Mouse (Mus musculus): ENCODE data around the gene Fam234a. TPM values are rescaled to one million over a fixed set of nuclear protein-coding genes. Genes with fewer than 3 reads are reported as not detected.
"Not testable (repeated sequence)": the region's sequence is repeated elsewhere in the genome, so short reads cannot be mapped to it uniquely, and the experiment has no call there.

The Fam234a gene
- polyA plus RNA-seq, 1 experiment, result 24.3 TPM

DNA sequence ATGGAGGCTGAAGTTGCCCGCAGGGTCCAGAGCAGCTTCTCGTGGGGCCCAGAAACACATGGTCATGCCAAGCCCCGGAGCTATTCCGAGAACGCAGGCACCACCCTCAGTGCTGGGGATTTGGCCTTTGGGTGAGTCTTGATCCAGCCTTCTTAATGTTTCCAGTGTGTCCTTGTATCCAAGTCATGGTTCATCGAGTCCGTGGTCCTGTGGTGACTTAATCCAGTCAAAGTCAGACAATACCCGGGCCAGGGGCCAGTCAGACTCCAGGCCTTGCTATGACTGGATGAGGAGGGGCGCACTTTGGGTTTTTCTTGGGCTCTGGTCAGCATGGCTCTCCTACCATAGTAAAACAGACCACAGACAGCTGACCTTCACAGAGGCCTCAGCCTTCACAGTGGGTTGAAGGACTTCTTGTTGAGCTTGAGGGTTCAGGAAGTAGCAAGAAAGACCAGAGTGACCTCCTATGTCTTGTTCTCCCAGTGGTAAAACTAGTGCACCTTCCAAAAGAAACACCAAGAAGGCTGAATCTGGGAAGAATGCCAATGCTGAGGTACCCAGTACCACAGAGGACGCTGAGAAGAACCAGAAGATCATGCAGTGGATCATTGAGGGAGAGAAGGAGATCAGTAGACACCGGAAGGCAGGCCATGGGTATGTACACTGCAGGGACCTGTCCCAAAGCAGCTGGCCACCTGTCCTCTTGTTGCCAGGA lies 55.8 kb downstream of the Fam234a start:
- Histone ChIP-seq H3K27ac (ENCODE audit: control insufficient read depth, insufficient read depth, low read length) (no peak overlapping the region), H3K27me3 (ENCODE audit: control insufficient read depth, insufficient read depth, low read length) (no peaks in the 10 kb centered on the region), H3K4me1 (replicated peaks; ENCODE audit: control insufficient read depth, insufficient read depth, low read length) (no peaks in the 10 kb centered on the region), H3K4me3 (ENCODE audit: control insufficient read depth, insufficient read depth, low read length) (no peak overlapping the region), H3K36me3 (ENCODE audit: control insufficient read depth, insufficient read depth, low read length) (peaks cover 88% of the 10 kb centered on the region)
- TF ChIP-seq CTCF (IDR thresholded peaks at IDR 0.05; ENCODE audit: borderline replicate concordance, control insufficient read depth, extremely low read depth, insufficient read depth, low read length, poor library complexity), result no peak
- no peak for TF ChIP-seq POLR2A (IDR thresholded peaks at IDR 0.05; ENCODE audit: control insufficient read depth, extremely low read depth, insufficient read depth, low read length, poor library complexity)
- 95% methylated on average over 11 of the region's 11 CpGs for WGBS
- DNase-seq, result no peak

DNA sequence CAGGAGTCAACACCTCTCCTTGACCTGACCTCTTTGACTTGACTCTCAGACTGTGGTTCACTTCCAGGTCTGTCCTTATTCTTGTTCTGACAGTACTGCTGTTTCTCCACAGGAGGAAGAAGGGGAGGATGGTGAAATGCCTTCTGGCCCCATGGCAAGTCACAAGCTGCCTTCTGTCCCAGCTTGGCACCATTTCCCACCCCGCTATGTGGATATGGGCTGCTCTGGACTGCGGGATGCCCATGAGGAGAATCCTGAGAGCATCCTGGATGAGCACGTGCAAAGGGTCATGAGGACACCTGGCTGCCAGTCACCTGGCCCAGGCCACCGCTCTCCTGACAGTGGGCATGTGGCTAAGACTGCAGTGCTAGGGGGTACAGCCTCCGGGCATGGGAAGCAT lies 56.5 kb downstream of the Fam234a start:
- TF ChIP-seq CTCF (IDR thresholded peaks at IDR 0.05; ENCODE audit: borderline replicate concordance, control insufficient read depth, extremely low read depth, insufficient read depth, low read length, poor library complexity) (no peak), POLR2A (IDR thresholded peaks at IDR 0.05; ENCODE audit: control insufficient read depth, extremely low read depth, insufficient read depth, low read length, poor library complexity) (no peak)
- peaks cover 88% of the 10 kb centered on the region for H3K36me3 ChIP-seq (ENCODE audit: control insufficient read depth, insufficient read depth, low read length)
- no peaks in the 10 kb centered on the region for H3K27me3 ChIP-seq (ENCODE audit: control insufficient read depth, insufficient read depth, low read length)
- H3K4me1 ChIP-seq (replicated peaks; ENCODE audit: control insufficient read depth, insufficient read depth, low read length), result no peaks in the 10 kb centered on the region
- WGBS, result 100% methylated on average over 5 of the region's 5 CpGs
- H3K27ac ChIP-seq (ENCODE audit: control insufficient read depth, insufficient read depth, low read length), result no peak overlapping the region
- no peak for DNase-seq
- no peak overlapping the region for H3K4me3 ChIP-seq (ENCODE audit: control insufficient read depth, insufficient read depth, low read length)

DNA sequence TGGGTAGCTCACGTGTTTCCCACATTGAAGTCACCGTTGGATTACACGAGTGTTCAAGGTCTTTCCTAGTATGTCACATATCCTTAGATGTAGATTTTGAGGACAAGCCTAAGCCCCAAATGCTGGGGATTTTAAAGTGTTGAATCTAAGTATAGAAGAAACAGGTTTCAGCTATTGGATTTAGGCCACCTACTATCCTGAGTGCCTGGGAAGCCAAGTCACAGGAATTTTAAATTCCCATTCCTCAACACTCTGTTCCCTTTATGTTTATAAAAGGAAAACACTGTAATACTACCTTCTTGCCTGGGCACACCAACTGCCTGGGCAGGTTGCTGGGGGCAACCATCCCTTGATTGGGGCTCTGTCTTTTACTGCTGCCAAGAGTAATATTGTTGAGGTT lies 62.9 kb downstream of the Fam234a start:
- Histone ChIP-seq H3K4me1 (replicated peaks; ENCODE audit: control insufficient read depth, insufficient read depth, low read length) (no peaks in the 10 kb centered on the region), H3K27ac (ENCODE audit: control insufficient read depth, insufficient read depth, low read length) (no peak overlapping the region), H3K36me3 (ENCODE audit: control insufficient read depth, insufficient read depth, low read length) (peaks cover 44% of the 10 kb centered on the region), H3K27me3 (ENCODE audit: control insufficient read depth, insufficient read depth, low read length) (no peaks in the 10 kb centered on the region), H3K4me3 (ENCODE audit: control insufficient read depth, insufficient read depth, low read length) (no peak overlapping the region)
- no peak for DNase-seq
- WGBS, result 98% methylated on average over 3 of the region's 3 CpGs
- TF ChIP-seq POLR2A (IDR thresholded peaks at IDR 0.05; ENCODE audit: control insufficient read depth, extremely low read depth, insufficient read depth, low read length, poor library complexity) (no peak), CTCF (IDR thresholded peaks at IDR 0.05; ENCODE audit: borderline replicate concordance, control insufficient read depth, extremely low read depth, insufficient read depth, low read length, poor library complexity) (no peak)

- no peak overlapping the region for H3K27ac ChIP-seq (ENCODE audit: control insufficient read depth, insufficient read depth, low read length)
- no peak overlapping the region for H3K4me3 ChIP-seq (ENCODE audit: control insufficient read depth, insufficient read depth, low read length)
- DNase-seq, result no peak
- H3K4me1 ChIP-seq (replicated peaks; ENCODE audit: control insufficient read depth, insufficient read depth, low read length), result no peaks in the 10 kb centered on the region
- TF ChIP-seq POLR2A (IDR thresholded peaks at IDR 0.05; ENCODE audit: control insufficient read depth, extremely low read depth, insufficient read depth, low read length, poor library complexity), result no peak
- no peak for TF ChIP-seq CTCF (IDR thresholded peaks at IDR 0.05; ENCODE audit: borderline replicate concordance, control insufficient read depth, extremely low read depth, insufficient read depth, low read length, poor library complexity)
- H3K36me3 ChIP-seq (ENCODE audit: control insufficient read depth, insufficient read depth, low read length), result peaks cover 39% of the 10 kb centered on the region
- H3K27me3 ChIP-seq (ENCODE audit: control insufficient read depth, insufficient read depth, low read length), result no peaks in the 10 kb centered on the region
These were observed 65.4 kb downstream of the Fam234a start for GRCm38 (mm10) chr17:26178611-26179010.

DNA sequence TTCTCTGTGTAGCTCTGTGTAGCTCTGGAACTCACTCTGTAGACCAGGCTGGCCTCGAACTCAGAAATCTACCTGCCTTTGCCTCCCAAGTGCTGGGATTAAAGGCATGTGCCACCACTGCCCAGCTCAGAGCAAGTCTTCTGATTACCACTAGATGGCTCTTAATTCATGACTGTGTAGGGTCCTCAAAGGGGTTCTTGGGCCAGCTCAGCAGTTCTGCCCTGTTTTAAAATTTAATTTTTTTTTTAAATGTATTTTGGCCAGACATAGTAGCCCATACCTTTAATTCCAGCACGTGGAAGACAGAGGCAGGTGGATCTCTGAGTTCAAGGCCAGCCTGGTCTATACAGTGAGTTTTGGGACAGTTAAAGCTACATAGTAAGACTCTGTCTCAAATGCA lies 68.8 kb downstream of the Fam234a start:
- not testable (repeated sequence) for H3K4me1 ChIP-seq (replicated peaks; ENCODE audit: control insufficient read depth, insufficient read depth, low read length); H3K4me3 ChIP-seq (ENCODE audit: control insufficient read depth, insufficient read depth, low read length); DNase-seq; H3K27ac ChIP-seq (ENCODE audit: control insufficient read depth, insufficient read depth, low read length); H3K27me3 ChIP-seq (ENCODE audit: control insufficient read depth, insufficient read depth, low read length)
- WGBS, result 92% methylated on average over 2 of the region's 2 CpGs
- H3K36me3 ChIP-seq (ENCODE audit: control insufficient read depth, insufficient read depth, low read length), result peaks cover 25% of the 10 kb centered on the region

- Histone ChIP-seq H3K27me3 (ENCODE audit: control insufficient read depth, insufficient read depth, low read length) (no peaks in the 10 kb centered on the region), H3K4me3 (ENCODE audit: control insufficient read depth, insufficient read depth, low read length) (no peak overlapping the region), H3K27ac (ENCODE audit: control insufficient read depth, insufficient read depth, low read length) (no peak overlapping the region; the same call in 1 of the 2 replicates), H3K4me1 (replicated peaks; ENCODE audit: control insufficient read depth, insufficient read depth, low read length) (no peaks in the 10 kb centered on the region), H3K36me3 (ENCODE audit: control insufficient read depth, insufficient read depth, low read length) (no peaks in the 10 kb centered on the region)
- DNase-seq, result peak; percentile 43
- TF ChIP-seq POLR2A (IDR thresholded peaks at IDR 0.05; ENCODE audit: control insufficient read depth, extremely low read depth, insufficient read depth, low read length, poor library complexity), result no peak
- no peak for TF ChIP-seq CTCF (IDR thresholded peaks at IDR 0.05; ENCODE audit: borderline replicate concordance, control insufficient read depth, extremely low read depth, insufficient read depth, low read length, poor library complexity)
- WGBS, result 9% methylated on average over 2 of the region's 2 CpGs
These were observed 76.0 kb downstream of the Fam234a start for GRCm38 (mm10) chr17:26168039-26168438.

GRCm38 (mm10) chr17:26162736-26163135 lies 81.3 kb downstream of the Fam234a start:
- no peaks in the 10 kb centered on the region for H3K4me1 ChIP-seq (replicated peaks; ENCODE audit: control insufficient read depth, insufficient read depth, low read length)
- no peak overlapping the region for H3K4me3 ChIP-seq (ENCODE audit: control insufficient read depth, insufficient read depth, low read length)
- WGBS, result 92% methylated on average over 1 of the region's 1 CpGs
- no peaks in the 10 kb centered on the region for H3K27me3 ChIP-seq (ENCODE audit: control insufficient read depth, insufficient read depth, low read length)
- TF ChIP-seq POLR2A (IDR thresholded peaks at IDR 0.05; ENCODE audit: control insufficient read depth, extremely low read depth, insufficient read depth, low read length, poor library complexity) (no peak), CTCF (IDR thresholded peaks at IDR 0.05; ENCODE audit: borderline replicate concordance, control insufficient read depth, extremely low read depth, insufficient read depth, low read length, poor library complexity) (no peak)
- DNase-seq, result no peak
- no peaks in the 10 kb centered on the region for H3K36me3 ChIP-seq (ENCODE audit: control insufficient read depth, insufficient read depth, low read length)
- no peak overlapping the region for H3K27ac ChIP-seq (ENCODE audit: control insufficient read depth, insufficient read depth, low read length)

Other genes starting within 250 kb of the Fam234a start
- gene Rab11fip3, start 174.7 kb downstream of the Fam234a start, polyA plus RNA-seq (2012; rRNA removed), result 25.2 and 26.2 TPM in 2 replicates
- 10.0 and 11.5 TPM in 2 replicates for gene Decr2, start 153.9 kb downstream of the Fam234a start, polyA plus RNA-seq (2012; rRNA removed)
- 30.9 and 33.1 TPM in 2 replicates for gene Nme4, start 148.6 kb downstream of the Fam234a start, polyA plus RNA-seq (2012; rRNA removed)
- gene Tmem8, start 130.9 kb downstream of the Fam234a start, polyA plus RNA-seq (2012; rRNA removed), result 38.2 and 43.2 TPM in 2 replicates
- gene Mrpl28, start 120.7 kb downstream of the Fam234a start, polyA plus RNA-seq (2012; rRNA removed), result 80.0 and 82.6 TPM in 2 replicates
- 38.0 and 40.1 TPM in 2 replicates for gene Axin1, start 105.6 kb downstream of the Fam234a start, polyA plus RNA-seq (2012; rRNA removed)
- gene Pdia2, start 45.2 kb downstream of the Fam234a start, polyA plus RNA-seq (2012; rRNA removed), result not detected in 2 replicates
- 9.2 and 10.6 TPM in 2 replicates for gene Rgs11, start 41.3 kb downstream of the Fam234a start, polyA plus RNA-seq (2012; rRNA removed)
- 0.77 and 1.0 TPM in 2 replicates for gene Arhgdig, start 36.5 kb downstream of the Fam234a start, polyA plus RNA-seq (2012; rRNA removed)
- 36.7 and 38.8 TPM in 2 replicates for gene Luc7l, start 8.7 kb upstream of the Fam234a start, polyA plus RNA-seq (2012; rRNA removed)
- gene Neurl1b, start 170.6 kb upstream of the Fam234a start, polyA plus RNA-seq (2012; rRNA removed), result 26.2 and 69.9 TPM in 2 replicates